Mouse (Mus musculus): ENCODE data around the gene Gsdma3.

GRCm38 (mm10) chr11:98671857-98672256 is 45.7 kb downstream of the Gsdma3 start:
- TF ChIP-seq POLR2A (IDR thresholded peaks at IDR 0.05; ENCODE audit: control insufficient read depth, extremely low read depth, insufficient read depth, low read length, poor library complexity): no peak
- no peak for TF ChIP-seq CTCF (IDR thresholded peaks at IDR 0.05; ENCODE audit: borderline replicate concordance, control insufficient read depth, extremely low read depth, insufficient read depth, low read length, poor library complexity)
